Mouse (Mus musculus) kidney, postnatal 0 days (tissue): ENCODE results near the gene Fgfr2. TPM values are rescaled to one million over a fixed set of nuclear protein-coding genes. Genes with fewer than 3 reads are reported as not detected.

Experiments used
- ATAC-seq: fragments of 200-750 bp; cut with Nextera tagmentation; replicated peaks from 2 replicates; pipeline ENCODE4 v1.8.0; 2017; ENCODE audit warnings: low read depth, moderate number of reproducible peaks, moderate TSS enrichment, moderate library complexity; ENCODE audit not compliant: low FRiP score
- DNase-seq: peaks from one replicate; pipeline ENCODE4 v3.0.0-alpha.2; 2016; ENCODE audit warnings: low spot score
- H3K27ac ChIP-seq: fragments of 300-500 bp; sonication (generic); 2 replicates; pipeline ENCODE4 v1.5.1; 2014; ENCODE audit warnings: mild to moderate bottlenecking
- H3K27me3 ChIP-seq: fragments of 300-500 bp; sonication (generic); 2 replicates; pipeline ENCODE4 v1.6.1; 2014; ENCODE audit warnings: low read length, mixed read lengths; ENCODE audit not compliant: insufficient read depth
- H3K36me3 ChIP-seq: fragments of 300-500 bp; sonication (generic); 2 replicates; pipeline ENCODE4 v1.6.1; 2014; ENCODE audit warnings: low read length, mixed read lengths; ENCODE audit not compliant: insufficient read depth
- H3K4me1 ChIP-seq: fragments of 300-500 bp; sonication (generic); replicated peaks from 2 replicates; pipeline ENCODE4 v1.6.1; 2014; ENCODE audit warnings: antibody characterized with exemption, low read length, mixed read lengths; ENCODE audit not compliant: insufficient read depth
- H3K4me2 ChIP-seq: fragments of 300-500 bp; sonication (generic); 2 replicates; pipeline ENCODE4 v1.6.1; 2014; ENCODE audit warnings: mild to moderate bottlenecking, low read length, moderate library complexity, mixed read lengths
- H3K4me3 ChIP-seq: fragments of 300-500 bp; sonication (generic); replicated peaks from 2 replicates; pipeline ENCODE4 v1.5.1; 2014; ENCODE audit warnings: low read depth, low read length
- H3K9ac ChIP-seq: fragments of 300-500 bp; sonication (generic); 2 replicates; pipeline ENCODE4 v1.6.1; 2014; ENCODE audit warnings: low read depth, low read length
- H3K9me3 ChIP-seq: fragments of 300-500 bp; sonication (generic); replicated peaks from 2 replicates; pipeline ENCODE4 v1.6.1; 2016; ENCODE audit warnings: low read length, inconsistent platforms, mixed read lengths
- CTCF ChIP-seq: IDR thresholded peaks from 2 replicates; pipeline ENCODE4 v1.5.1; 2016; ENCODE audit warnings: antibody characterized with exemption, low read depth, mild to moderate bottlenecking, moderate library complexity
- WGBS: fragments of 180-500 bp; shearing (Covaris S2); extraction: QIAGEN DNeasy Blood & Tissue Kit; methylation state at CpG from one replicate; pipeline ENCODE4 v1.1.7; 2014; 5-methylcytosine and 5-hydroxymethylcytosine counted together
- polyA plus RNA-seq: library from polyadenylated mRNA; unstranded; fragments of >200 nt; fragmentation: Nextera tagmentation; extraction: Ambion mirVana; gene quantifications from 2 replicates; pipeline ENCODE4 v1.2.1, GENCODE M21; 2015

Fgfr2 gene
- polyA plus RNA-seq, 1 experiment from 2014 or later = 79.8 TPM

DNA sequence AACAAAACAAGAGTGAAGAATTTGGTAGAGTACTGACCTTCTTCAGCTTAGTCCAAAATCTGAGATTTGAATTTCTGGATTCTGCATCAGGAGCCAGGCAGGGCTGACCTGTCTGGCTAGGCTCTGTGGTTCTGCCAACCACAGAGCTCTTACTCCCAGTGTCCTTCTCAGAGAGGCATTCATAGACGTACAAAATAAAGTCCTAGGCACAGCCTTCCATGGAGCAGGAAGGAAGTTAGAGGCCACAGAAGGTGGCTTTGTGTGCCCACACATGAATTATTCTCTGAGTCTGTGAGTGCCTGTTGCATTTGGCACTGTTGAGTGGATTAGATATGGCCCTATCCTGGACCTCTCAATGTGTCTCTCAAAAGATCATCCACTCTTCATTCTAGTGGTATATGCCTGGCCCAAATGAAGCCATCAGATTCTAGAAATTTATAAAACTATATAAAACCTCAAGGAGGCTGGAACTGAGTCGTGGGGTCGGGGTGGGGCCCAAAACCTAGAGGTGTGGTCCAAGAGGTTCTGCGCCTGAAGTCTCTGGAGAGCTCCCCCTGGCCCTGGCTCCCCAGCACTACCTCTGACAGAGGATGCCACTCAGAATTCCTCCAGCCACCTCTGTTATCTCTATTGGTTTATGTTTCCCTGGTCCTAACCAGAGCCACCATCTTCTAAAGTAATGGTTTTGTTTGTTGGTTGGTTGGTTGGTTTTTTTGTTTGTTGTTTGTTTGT, 234.5 kb downstream of the Fgfr2 start:
- no peak overlapping the region for H3K9ac ChIP-seq
- H3K4me1 ChIP-seq = no peaks in the 10 kb centered on the region
- ATAC-seq (no peak), DNase-seq (no peak)
- H3K9me3 ChIP-seq = no peaks in the 10 kb centered on the region
- 66% methylated on average over 4 of the region's 4 CpGs for WGBS
- no peak overlapping the region for H3K4me3 ChIP-seq
- H3K27ac ChIP-seq = no peak overlapping the region
- no peak for TF ChIP-seq CTCF
- no peak overlapping the region for H3K4me2 ChIP-seq
- H3K27me3 ChIP-seq = no peaks in the 10 kb centered on the region
- H3K36me3 ChIP-seq = peaks cover 9% of the 10 kb centered on the region; the same call in 1 of the 2 replicates

DNA sequence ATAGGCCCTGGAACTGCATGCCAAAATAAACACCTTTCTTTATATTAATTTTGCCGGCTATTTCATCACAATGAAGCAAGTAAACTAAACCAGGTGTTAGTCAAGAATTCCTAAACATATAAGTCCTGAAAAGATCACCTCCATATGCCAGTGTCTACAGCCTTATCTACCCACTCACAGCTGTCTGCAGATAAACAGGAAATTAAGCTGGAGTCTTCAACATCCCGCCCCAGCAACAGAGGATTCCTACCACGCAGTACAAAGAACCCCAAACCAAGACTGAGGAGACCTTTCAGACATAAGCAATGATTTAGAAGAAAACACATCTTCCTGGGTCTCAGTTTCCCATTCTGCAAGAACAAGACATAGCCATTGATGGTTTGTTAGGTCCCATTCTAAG, 235.1 kb downstream of the Fgfr2 start:
- Histone ChIP-seq H3K9ac (no peak overlapping the region), H3K4me2 (no peak overlapping the region), H3K27ac (no peak overlapping the region), H3K27me3 (no peaks in the 10 kb centered on the region), H3K36me3 (peaks cover 14% of the 10 kb centered on the region; the same call in 1 of the 2 replicates), H3K9me3 (no peaks in the 10 kb centered on the region), H3K4me3 (no peak overlapping the region), H3K4me1 (no peaks in the 10 kb centered on the region)
- no peak for TF ChIP-seq CTCF
- no peak for DNase-seq
- no peak for ATAC-seq
- WGBS = 76% methylated on average over 3 of the region's 3 CpGs

DNA sequence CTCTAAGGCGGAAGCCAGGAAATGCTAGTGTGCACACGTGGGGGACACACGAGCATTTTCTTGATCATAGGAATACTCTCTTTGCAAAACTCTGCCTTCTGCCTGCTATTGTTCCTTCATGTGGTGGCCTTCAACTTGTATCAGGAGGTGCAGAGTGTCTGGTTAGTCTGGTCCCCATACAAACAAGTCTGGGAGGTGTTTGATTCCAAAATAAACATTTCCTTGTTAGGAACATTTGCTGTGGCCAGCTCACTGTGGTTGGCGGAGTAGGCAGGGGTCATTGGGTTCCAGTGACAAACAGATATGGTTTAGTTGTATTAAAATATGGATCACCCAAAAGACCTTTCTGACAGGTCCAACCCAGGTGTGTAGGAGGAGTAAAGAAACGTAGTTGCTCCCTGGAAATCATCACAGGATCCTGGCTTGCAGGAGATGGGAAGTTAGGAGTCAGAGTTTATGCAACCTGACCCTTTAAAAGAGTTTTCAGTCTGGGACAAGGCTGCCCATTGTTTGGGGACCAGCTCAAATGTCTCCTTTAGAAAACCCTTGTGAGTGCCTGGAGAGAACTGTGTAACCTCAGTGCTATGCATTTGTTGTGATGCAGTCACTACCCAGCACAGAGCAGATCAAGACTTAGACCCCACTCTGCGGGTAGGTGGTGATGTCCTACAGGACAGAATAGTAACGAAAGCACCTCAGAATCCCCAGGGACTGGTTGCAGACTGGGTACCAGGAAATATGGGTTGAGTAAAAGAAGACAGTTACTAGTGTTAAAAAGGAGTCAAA, 235.9 kb downstream of the Fgfr2 start:
- Histone ChIP-seq H3K36me3 (peaks cover 19% of the 10 kb centered on the region; the same call in 1 of the 2 replicates), H3K27me3 (no peaks in the 10 kb centered on the region), H3K9me3 (no peaks in the 10 kb centered on the region), H3K4me3 (no peak overlapping the region), H3K9ac (no peak overlapping the region), H3K27ac (peak overlapping the region; percentile 13; the same call in 1 of the 2 replicates), H3K4me2 (no peak overlapping the region), H3K4me1 (no peaks in the 10 kb centered on the region)
- DNase-seq (peak; percentile 39), ATAC-seq (no peak)
- no peak for TF ChIP-seq CTCF
- 27% methylated on average over 7 of the region's 7 CpGs for WGBS

DNA sequence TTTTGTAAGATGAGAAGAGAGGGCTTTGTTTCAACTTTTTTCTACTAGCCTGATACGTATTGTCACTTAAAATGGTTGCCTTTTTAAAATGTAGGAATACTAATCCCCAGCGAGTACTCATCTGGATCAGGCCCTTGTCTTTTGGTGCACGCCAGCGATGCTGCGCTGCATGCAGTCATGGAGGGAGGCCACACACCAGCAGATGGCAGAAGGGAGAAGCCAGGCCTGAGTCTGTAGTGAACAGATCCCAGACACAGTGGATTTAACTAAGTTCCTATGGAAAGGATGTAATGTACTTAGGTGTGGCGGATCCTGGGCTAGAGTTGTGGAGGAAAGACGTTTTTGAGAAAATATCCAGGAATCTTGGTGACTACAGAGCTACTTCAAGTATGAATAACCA, 239.1 kb downstream of the Fgfr2 start:
- ATAC-seq (no peak), DNase-seq (no peak)
- 92% methylated on average over 7 of the region's 7 CpGs for WGBS
- peak; percentile 47 for TF ChIP-seq CTCF
- no peaks in the 10 kb centered on the region for H3K27me3 ChIP-seq
- H3K36me3 ChIP-seq = peaks cover 41% of the 10 kb centered on the region
- H3K4me1 ChIP-seq = no peaks in the 10 kb centered on the region
- no peak overlapping the region for H3K27ac ChIP-seq
- H3K4me2 ChIP-seq = no peak overlapping the region
- no peaks in the 10 kb centered on the region for H3K9me3 ChIP-seq
- H3K9ac ChIP-seq = no peak overlapping the region
- no peak overlapping the region for H3K4me3 ChIP-seq

DNA sequence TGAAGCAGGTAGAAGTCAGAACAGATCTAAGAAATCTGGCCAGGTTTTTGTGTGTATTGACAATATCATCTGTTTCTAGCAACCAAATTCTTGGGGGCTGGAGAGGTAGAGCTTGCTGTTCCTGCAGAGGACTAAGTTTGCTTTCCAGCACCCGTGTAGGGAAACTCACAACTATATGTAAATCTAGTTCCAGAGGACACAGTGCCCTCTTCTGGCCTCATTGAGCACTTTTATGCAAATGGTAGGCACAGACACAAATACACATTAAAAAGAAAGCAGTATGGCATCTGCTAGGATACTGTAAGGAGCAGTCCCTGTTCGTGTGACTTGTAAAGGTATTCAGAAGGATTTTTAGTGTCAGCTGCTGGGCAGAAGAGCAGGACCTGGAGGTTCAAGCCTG, 240.8 kb downstream of the Fgfr2 start:
- peaks cover 54% of the 10 kb centered on the region for H3K36me3 ChIP-seq
- H3K4me3 ChIP-seq = no peak overlapping the region
- no peak overlapping the region for H3K4me2 ChIP-seq
- no peak overlapping the region for H3K27ac ChIP-seq
- no peak overlapping the region for H3K9ac ChIP-seq
- DNase-seq = peak; percentile 11
- no peaks in the 10 kb centered on the region for H3K9me3 ChIP-seq
- WGBS = 74% methylated on average over 2 of the region's 2 CpGs
- no peaks in the 10 kb centered on the region for H3K27me3 ChIP-seq
- no peak for ATAC-seq
- no peaks in the 10 kb centered on the region for H3K4me1 ChIP-seq
- TF ChIP-seq CTCF = peak; percentile 65

DNA sequence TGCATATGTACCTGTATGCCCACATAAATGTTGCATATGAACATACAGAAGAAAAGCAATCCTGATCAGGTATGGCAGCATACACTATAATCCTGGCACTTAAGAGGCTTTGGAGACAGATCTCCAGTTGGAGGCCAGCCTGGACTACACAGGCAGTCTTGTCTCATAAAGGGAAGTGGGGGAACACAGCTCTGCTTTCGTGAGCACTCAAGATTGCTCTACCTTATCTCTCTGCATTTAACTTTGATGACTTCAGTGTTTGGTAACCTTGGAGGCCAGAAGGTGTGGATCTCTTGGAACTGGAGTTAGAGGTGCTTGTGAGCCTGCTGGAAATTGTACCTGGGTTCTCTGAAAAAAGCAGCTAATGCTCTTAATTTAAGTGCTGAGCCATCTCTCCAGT, 242.9 kb downstream of the Fgfr2 start:
- H3K9me3 ChIP-seq = no peaks in the 10 kb centered on the region
- H3K4me1 ChIP-seq = no peaks in the 10 kb centered on the region
- H3K27ac ChIP-seq = no peak overlapping the region
- H3K4me2 ChIP-seq = no peak overlapping the region
- H3K4me3 ChIP-seq = no peak overlapping the region
- no peaks in the 10 kb centered on the region for H3K27me3 ChIP-seq
- 97% methylated on average over 1 of the region's 1 CpGs for WGBS
- DNase-seq (no peak), ATAC-seq (no peak)
- H3K9ac ChIP-seq = no peak overlapping the region
- TF ChIP-seq CTCF = no peak
- H3K36me3 ChIP-seq = peaks cover 60% of the 10 kb centered on the region
